Mouse (Mus musculus) spleen, adult 12 weeks (tissue): ENCODE results near the gene Top2b.

Experiments used
- DNase-seq: peaks from one replicate; pipeline ENCODE4 v3.0.0; 2022; ENCODE audit warnings: low spot score

The Top2b gene

DNA sequence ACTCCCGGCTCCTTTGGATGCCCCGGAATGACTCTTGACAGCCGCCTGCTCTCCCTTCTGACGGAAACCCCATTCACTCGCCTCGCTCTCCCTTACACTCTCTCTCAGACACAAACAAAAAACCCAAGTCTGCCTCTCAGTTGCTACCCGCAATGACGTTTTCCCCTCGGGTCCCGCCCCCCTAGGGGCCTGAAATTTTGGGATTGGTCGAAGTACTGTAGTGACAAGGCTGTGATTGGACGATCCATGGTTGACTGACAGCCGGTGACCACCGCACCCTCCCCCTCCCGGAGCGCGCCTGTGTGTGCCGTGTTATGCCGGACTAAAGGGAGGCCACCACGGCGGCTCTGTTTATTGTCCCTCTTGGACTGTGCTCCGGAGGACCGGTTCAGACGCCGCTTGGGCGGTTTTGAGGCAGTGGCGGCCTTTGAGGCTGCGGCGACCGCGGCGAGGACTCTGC lies at the start of gene Top2b:
Gene Top2b, plus strand, starts transcription at position 302 of the 460 bp plus-strand sequence.
- peak; percentile 98 for DNase-seq

DNA sequence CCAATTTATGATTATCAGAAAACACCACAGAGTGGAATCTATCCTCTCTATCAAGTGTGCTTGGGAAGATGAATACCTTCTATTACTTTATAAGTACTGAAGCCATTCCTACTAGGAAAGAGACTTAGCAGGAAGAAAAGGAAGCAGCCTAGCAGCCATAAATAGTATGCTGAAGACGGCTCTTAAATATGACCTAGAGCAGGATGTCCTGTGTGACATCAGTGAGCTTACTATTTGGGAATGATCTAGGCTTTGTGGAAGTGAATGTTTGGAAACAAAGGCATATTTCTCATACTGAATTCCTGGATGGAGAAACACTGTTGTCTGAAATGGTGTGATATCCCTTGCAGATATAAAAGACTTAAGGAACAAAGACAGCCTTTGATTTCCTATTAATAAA lies 48.3 kb upstream of the Top2b start:
- no peak for DNase-seq

DNA sequence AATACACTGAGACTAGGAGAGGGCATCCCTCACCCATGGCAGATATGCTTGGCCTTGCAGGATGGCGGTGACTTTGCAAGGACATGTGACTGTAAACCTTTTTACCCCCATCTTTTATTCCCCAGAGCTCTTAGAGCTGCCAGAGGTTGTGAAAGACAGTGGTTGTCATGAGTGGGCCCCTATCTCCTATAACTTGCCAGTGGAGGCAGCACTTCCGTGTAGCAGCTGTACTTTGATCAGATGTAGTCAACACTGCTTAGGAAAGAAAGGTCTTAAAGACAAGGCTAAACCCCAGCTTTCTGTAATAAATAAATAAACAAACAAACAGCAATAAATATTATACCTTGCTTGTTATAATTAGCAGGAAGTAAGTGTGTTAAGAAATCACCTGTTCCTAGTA lies 45.2 kb upstream of the Top2b start:
- no peak for DNase-seq

DNA sequence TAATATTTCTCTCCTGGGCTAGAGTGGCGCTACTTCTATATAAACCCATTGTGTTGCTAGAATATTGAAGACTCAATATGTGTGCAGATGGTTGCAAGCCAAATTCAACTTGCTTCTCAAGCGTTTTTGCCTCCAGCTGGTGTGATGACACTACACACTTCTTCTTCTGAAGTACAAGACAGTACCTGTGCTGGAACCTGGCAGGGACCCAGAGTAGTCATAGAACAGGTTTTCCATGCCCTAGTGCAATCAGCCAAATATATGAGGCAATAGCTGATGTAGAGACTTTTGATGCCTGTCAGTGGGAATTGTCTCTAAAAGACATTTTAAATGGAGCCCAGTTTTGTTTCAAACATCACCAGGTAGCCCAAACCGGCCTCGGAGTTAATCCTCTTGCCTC lies 40.6 kb upstream of the Top2b start:
- DNase-seq = no peak

DNA sequence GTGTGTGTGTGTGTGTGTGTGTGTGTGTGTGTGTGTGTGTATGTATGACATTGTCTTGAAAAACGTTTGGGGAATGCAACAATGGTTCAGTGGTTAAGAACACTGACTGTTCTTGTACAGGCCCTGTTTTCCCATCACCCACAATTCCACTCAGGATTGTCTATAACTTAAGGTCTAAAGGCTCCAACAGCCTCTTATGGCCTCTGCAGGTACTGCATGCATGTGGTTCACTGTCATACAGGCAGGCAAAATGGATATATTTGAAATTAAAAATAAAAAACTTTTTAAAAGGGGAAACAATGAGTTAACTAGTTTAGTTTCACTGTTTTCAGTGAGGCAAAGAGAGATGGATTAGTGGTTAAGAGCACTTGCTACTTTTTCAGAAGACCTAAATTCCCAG lies 39.8 kb upstream of the Top2b start:
- DNase-seq = no peak

DNA sequence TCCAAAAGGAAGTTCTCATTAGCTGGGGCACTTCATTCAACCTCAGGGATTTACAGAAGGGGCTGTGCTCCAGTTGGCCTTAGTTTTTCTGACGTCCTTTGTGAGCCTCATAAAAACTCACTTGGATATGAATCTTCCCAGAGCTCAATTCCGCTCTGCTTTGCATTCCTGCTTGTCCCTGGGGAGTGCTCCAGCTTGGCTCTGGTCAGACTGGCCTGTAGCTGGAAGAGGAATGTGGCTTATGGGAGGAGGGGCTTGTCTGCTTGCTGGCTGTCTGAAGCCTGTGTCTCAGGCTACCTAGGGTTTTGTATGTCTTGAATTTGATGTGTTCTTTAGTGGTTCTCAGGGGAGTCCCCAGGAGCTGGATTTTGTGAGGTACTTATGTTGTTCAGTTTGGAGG lies 36.4 kb upstream of the Top2b start:
- no peak for DNase-seq

DNA sequence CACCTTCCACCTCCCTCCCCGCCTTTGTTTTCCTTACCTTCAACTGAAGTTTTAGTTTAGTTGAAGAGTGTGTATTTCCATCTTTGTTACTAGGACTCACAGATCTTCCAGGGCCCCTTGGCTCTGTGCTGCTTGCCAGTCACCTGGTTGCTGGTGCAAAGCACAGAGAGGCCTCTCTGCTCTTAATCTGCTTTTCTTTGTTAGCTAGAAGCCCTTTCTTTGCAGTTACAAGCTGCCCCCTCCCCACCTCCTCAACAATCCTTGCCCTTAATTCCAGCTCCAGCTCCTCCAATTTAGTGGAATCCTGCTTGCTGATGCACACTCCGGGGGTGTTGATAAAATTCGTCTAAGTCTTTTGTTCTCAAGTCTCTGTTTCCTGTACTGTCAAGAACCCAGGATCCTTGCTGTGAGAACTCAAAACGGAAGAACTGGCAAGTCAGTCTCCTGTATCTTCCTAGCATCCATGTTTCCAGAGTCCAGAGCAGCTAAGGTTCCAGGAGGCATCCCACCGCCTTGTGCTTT lies 36.0 kb upstream of the Top2b start:
- DNase-seq = no peak

DNA sequence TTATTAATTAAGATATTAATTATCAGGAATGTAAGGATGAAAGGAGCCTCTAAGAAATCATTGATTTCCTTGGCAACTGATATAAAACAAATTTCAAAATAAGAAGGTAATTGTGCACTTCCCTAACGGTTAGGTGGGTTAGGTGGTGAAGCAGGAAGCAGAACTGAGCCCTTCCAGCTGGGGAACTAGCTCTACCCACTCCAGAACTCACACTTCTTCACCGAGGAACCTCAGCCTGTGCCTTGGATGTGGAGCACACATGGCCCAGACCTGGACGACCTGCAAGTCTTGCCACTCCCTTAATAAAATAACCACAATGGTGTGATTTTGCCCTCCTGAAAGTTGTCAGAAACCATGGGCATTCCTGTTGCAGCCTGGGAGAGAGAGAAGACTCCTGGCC lies 35.2 kb upstream of the Top2b start:
- DNase-seq = no peak

DNA sequence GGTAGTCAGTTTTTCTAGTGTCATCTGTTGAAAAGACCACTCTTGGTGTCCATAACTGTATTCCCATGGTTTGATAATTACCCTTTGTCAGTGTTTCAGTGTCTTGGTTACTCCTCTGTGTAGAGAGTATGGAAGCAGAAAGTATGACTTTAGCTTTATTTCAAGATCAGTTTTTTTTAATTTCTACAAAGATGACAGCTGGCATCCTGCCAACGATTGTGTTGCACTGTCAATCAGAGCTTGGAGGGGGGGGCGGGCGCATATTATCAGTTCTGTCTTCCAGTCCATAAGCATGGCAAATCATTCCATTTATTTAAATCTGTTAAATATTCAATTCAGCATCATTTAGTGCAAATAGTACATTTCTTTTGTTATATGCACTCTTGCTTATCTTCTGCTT lies 30.7 kb upstream of the Top2b start:
- no peak for DNase-seq

DNA sequence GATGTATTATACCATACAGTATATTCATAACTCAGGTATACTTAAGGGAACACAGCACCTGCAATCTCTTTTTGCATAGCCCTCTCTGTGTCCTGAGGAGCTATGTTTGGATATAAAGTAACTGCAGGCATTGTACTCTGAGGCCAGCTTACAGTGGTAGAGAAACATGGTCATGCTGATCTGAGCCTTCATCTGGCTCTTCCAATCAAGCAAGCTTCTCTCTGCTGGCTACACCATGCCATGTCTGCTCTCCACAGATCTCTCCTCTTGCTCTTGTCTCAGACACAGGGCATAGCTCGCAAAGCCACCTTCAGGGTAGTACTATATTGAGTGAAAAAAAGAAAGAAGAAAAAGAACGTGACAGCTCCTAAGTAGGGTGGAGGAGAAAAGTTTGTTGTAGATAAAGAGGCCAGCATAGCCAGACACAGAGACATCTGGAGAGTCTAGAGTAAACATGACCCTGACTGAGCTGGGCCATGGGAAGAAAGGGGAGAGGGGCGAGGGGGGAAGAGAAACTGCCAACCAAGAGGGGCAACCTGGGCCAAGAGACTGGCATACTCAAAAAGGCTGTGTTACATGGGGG lies 29.1 kb upstream of the Top2b start:
- no peak for DNase-seq

DNA sequence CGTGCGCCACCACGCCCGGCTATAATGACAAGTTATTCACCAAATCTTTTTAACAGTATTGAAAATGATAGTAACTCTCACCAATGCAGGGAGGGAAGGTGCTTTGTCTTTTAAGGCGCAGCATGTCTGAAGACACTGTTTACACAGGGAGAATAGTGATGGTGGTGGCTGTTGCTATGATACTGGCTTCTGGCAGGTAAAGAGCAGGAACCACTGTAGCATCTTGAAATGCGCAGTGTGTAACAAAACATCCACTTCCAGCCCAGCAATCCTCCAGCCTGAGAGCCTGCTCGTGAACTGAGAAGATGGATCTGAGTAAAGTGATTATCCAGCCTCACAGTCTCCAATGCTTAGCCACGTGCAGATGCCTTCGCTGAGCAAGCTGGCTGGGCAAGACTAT lies 17.5 kb upstream of the Top2b start:
- no peak for DNase-seq

DNA sequence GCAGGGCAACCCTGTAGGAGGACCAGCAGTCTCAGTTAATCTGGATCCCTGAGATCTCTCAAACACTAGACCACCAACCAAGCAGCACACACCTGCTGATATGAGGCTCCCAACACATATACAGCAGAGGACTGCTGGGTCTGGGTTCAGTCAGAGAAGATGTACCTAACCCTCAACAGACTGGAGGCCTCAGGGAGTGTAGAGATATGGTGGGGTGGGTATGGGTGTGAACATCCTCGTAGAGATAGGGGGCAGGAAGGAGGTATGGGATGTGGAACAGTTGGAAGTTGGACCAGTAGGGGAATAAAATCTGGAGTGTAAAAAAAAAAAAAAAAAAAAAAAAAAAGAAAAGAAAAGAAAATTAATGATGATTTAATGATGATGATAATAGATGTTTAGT lies 5.3 kb upstream of the Top2b start:
- DNase-seq = no peak

DNA sequence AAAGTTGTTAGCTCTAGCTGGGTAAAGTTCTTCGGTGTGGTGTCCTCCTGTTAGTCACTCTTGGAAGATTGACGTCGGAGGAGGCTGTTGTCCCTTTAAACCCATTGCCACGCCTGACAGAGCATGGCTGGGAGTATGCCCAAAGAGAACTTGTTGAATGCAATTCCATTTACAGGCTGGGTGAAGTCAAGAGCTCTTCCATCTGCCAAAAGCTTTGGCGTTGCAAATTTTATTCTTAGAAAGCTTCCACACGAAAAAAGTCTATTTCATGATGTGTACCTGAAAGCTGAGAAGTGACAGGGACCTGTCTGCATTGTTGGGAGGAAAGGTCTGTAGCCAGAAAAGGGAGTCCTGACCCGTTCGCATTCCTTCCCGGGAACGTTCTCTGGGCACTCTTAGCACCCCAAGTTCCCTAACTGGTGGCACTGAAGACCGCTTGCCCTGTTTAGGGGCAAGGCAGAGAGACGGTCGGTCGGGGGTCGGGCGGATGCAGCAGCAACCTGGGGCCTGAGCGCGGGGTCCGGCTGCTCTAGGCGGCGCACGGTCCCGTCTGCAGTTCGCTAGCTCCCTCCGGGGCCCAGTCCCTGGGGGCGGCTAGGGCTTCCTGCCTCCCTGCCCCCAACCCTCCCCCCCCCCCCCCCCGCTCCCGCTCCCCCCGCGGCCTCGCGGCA lies 683 bp upstream of the Top2b start:
- peak; percentile 15 for DNase-seq

DNA sequence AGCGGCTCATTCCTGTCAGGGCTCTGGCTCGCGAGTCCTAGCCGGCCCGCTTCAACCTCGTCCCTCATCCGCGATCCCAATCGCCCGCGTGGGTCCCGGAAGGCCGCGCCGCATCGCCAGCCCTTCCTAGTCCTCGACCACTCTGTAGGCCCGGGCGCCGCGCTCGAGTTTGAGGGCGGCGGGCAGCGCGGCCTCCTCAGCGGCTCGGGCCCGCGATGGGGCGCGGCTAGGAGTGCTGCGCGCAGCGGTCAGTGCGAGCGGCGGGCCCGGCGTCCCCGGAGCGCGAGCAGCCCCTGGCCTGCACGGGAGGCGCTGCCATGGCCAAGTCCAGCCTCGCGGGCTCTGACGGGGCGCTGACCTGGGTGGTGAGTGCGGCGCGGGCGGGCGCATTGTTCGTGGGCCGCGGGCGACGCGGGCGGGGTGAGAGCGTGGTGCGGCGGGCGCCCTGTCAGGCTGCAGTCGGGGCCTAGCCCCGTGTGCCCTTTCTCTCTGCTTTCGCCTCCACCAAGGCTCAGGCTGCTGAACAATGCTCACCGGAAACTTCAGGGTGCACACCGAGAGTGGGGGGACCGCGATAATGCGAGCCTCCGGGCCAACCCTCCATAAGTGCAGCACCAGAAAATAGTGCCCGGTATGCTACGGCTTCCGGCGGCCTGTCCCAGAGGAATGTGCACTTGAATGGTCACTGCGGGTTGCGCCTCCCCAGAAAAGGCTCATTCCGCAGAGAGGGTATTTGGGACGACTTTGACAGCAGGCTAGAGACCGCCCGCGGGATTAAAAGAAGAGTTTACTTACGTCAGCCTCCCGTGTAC lies 589 bp downstream of the Top2b start:
- DNase-seq = peak; percentile 42

DNA sequence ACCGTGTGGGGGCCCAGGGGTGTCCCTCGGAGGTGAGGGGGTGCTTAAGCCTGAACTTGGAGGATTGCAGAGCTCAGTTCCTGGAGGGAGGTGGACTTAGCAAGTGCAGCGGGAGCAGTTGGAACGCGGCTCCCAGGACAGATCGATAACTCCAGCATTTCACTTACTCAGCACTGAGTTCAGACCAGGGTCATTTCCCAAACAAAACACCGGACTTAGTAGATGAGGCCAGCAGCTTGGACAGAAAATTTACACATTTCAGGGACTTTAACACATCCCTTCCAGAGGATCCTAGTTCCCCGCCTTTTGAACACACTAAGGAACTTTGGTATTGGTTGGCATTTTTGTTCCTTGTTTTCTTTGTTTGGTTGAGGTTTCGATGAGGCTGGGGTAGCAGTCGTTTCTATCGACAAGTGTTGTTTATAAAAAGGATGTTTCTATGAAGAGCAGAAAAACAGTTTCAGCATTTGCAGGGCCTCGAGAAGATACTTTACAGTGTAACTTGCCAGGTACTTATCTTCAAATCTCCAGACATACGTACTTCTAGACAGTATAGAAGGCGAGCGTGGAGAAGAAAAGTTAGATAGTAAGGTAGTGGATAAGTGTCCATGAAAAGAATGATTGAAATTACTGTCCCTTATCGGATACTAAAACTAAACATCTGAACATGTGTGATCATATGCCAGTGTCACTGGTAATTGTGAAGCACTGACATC lies 1.4 kb downstream of the Top2b start:
- DNase-seq = no peak

DNA sequence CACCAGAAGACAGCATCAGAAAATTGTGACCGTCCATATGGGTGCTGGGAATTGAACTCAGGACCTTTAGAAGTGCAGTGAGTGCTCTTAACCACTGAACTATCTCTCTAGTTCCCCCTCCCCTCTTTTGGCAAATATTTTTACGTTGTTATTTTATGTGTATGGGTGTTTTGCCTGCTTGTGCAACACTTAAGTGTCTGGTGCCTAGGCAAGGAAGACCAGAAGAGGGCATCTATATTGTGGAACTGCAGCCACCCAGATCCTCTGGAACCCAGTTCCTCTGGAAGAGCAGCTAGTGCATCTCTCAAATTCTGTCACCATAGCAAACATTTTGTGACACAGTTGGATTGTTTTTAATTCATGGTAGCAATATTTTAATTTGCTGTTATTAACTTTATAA lies 2.0 kb downstream of the Top2b start:
- DNase-seq = no peak

DNA sequence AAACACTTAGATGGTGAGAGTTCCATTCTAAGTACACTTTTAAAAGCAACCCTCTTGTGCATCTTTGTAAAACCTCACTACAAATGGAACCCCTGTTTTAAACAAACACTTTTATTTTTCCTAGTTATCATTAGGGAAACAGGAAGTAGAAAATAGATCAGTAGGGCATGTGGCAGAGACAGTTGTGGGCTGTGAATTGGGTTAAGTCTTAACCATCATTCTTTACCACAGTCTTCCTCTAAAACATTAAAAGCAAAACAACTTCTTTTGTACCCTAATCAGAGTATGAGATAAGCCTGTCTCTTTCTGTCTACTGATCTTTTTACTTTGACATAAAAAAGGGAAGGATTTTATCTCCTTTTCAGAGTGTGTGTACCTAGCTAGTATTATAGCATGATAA lies 7.8 kb downstream of the Top2b start:
- no peak for DNase-seq

DNA sequence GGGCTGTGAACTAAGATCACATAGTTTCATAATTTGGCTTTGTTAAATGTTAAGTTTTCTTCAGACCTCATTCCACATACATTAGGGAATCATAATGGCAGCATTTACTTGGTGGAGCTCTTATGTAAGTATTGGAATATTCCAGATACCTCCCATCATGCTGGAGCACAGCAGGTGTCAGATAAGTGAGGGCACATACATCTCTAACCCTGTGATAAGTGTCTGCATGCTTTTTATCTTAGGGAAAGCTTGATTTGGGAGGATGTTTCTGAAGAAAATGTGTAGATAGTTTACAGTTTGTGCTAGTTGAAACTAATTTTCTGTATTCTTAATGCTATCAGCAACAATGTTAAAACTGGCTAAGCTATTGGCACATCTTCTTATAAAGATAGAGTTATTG lies 8.2 kb downstream of the Top2b start:
- DNase-seq = no peak

DNA sequence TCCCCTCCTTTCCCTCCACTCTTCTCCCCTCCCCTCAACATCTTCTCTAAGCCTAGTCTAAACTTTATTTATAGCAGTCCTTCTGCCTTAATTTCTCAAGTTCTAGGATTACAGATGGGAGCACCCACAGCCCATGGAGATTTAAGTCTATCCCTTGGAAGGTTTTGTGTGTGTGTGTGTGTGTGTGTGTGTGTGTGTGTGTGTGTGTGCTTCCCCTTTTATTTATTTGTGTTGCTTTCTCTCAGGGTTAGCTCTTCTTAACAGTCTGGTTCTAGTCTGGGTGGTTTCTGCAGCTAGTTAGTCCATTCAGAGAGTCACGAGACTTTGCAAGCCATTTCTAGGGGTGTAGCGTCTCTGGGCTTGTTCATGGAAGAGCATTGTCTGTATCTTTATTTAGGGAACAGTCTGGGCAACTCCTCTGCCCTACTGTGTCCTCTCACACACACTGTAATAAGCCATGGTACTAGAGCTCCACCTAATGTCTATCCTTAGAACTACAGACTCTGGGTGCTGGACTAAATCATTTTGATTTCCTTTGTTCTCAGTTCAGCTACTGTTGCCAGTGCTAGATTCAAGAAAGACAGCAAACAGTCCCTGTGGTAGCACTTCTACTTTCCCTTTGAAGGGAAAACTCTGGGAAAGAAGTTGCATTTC lies 15.1 kb downstream of the Top2b start:
- peak; percentile 10 for DNase-seq

DNA sequence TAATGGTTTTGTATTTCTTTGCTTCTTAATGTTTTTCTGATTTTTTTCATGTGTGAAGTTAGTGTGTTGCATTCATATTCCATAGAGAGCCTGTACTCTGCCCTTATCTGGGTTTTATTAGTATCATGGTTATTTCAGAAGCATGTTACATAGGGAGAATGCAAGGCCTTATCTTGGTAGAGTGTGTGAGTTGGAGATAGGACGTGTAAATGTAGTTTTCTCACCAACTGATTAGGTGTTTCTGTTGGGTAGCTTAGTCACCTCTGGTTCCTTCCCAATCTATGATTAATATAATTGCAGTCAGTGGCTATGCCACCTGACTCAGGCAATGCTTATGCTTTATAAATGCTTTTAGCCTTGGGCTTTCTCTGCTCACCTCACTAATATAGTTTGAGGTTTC lies 19.8 kb downstream of the Top2b start:
- DNase-seq = no peak

DNA sequence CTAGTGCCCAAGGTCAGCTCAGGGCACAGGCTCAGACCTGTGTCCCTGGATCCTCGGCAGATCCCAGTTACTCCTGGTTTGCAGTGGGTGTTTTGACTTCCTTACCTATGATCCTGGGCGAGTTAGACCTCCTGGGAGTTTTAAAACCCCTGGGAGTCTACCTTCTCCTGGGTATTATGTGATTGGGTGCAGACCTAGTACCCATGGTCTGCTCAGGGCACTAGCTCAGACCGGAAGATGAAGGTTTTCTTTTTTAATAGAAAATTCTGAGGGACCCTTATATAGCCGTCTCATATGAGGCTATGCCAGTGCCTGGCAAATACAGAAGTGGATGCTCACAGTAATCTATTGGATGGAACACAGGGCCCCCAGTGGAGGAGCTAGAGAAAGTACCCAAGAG lies 40.2 kb downstream of the Top2b start:
- DNase-seq = no peak

DNA sequence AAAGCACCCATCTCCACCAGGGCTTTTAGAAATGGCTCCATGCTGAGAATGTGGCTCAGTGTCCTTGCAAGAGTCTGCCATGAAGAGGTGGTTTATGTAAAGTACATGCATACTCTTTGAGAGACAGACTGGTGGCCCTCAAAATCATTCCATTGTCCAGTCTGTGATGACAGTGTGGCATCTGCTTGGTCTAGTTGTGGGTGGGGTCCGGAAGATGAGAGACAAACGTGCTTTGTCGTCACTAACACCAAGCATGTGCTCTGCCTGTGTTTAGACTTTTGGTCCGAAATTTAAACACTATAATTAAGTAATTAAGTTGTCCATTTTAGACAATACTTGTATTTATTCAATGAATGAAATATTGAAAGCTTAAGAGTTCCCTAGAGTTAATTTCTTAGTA lies 49.2 kb downstream of the Top2b start:
- no peak for DNase-seq
